Mouse (Mus musculus): Measurements from ENCODE around the gene 1700029H14Rik. TPM values are rescaled to one million over a fixed set of nuclear protein-coding genes. Genes with fewer than 3 reads are reported as not detected.

1700029H14Rik gene
- total and polyA plus RNA-seq, 3 experiments, result not detected

GRCm38 (mm10) chr8:13531602-13532171, 30.6 kb downstream of the 1700029H14Rik start:
- dilution Hi-C loops (cut with MboI; ENCODE audit: extremely low pct_ligation_motif_present, extremely low pct_unique_long_range_greater_than_20kb, low sequenced_read_pairs), result no loop called here
- Histone ChIP-seq H3K27me3 (replicated peaks) (peaks cover 9% of the 10 kb centered on the region), H3K79me2 (replicated peaks; ENCODE audit: control insufficient read depth, extremely low read depth, insufficient read depth, poor library complexity, severe bottlenecking) (no peaks in the 10 kb centered on the region), H3K36me3 (replicated peaks in 1 of 2; ENCODE audit: control insufficient read depth in 1 of 2, insufficient read depth in 1 of 2, low read length in 1 of 2) (no peaks in the 10 kb centered on the region), H3K4me2 (ENCODE audit: insufficient read depth, low read depth, poor library complexity, severe bottlenecking) (no peak overlapping the region), H3K4me3 (replicated peaks in 1 of 3; ENCODE audit: low read depth in 2 of 3, low read length in 2 of 3, poor library complexity in 1 of 3) (no peak overlapping the region), H3K9ac (ENCODE audit: insufficient read depth, low read depth) (no peak overlapping the region), H3K9me3 (replicated peaks; ENCODE audit: low read length) (peaks cover 6% of the 10 kb centered on the region), H3K27ac (ENCODE audit: insufficient read depth, low read depth) (no peak overlapping the region), H3K4me1 (ENCODE audit: control insufficient read depth in 1 of 2, insufficient read depth in 2 of 2) (no peaks in the 10 kb centered on the region)
- in situ Hi-C loops (cut with MboI; ENCODE audit: low pct_ligation_motif_present, low pct_unique_long_range_greater_than_20kb, low sequenced_read_pairs), result no loop called here
- TF ChIP-seq E2F4 (IDR thresholded peaks at IDR 0.05; ENCODE audit: insufficient replicate concordance, low read depth, low read length) (no peak), EP300 (IDR thresholded peaks at IDR 0.05; ENCODE audit: low read length) (no peak), UBTF (IDR thresholded peaks at IDR 0.05; ENCODE audit: low read depth, low read length) (no peak), USF2 (conservative IDR thresholded peaks at IDR 0.05; ENCODE audit: low read depth, low read length) (no peak), ETS1 (conservative IDR thresholded peaks at IDR 0.05; ENCODE audit: low read depth, low read length) (no peak), ZMIZ1 (IDR thresholded peaks at IDR 0.05; ENCODE audit: low read depth, low read length) (no peak), MXI1 (IDR thresholded peaks at IDR 0.05; ENCODE audit: low read depth, low read length) (no peak), USF1 (IDR thresholded peaks at IDR 0.05; ENCODE audit: low read depth, low read length) (no peak), POLR2AphosphoS2 (IDR thresholded peaks at IDR 0.05; ENCODE audit: low read depth, low read length) (no peak), KAT2A (IDR thresholded peaks at IDR 0.05; ENCODE audit: insufficient replicate concordance, low read length) (no peak), MAZ (IDR thresholded peaks at IDR 0.05; ENCODE audit: low read depth, low read length) (no peak), JUN (IDR thresholded peaks at IDR 0.05; ENCODE audit: insufficient read depth, low read depth, low read length) (no peak), RAD21 (IDR thresholded peaks at IDR 0.05; ENCODE audit: low read depth, low read length) (no peak), GABPA (IDR thresholded peaks at IDR 0.05; ENCODE audit: insufficient replicate concordance, low read depth, low read length) (no peak), ELF1 (IDR thresholded peaks at IDR 0.05; ENCODE audit: low read depth, low read length) (no peak)
- no peak for DNase-seq (ENCODE audit: extremely low read depth)

- dilution Hi-C loops (cut with MboI; ENCODE audit: extremely low pct_ligation_motif_present, extremely low pct_unique_long_range_greater_than_20kb, low sequenced_read_pairs), result no loop called here
- Histone ChIP-seq H3K9me3 (replicated peaks; ENCODE audit: low read length) (peaks cover 6% of the 10 kb centered on the region), H3K4me2 (ENCODE audit: insufficient read depth, low read depth, poor library complexity, severe bottlenecking) (no peak overlapping the region), H3K9ac (ENCODE audit: insufficient read depth, low read depth) (no peak overlapping the region), H3K4me3 (replicated peaks in 1 of 3; ENCODE audit: low read depth in 2 of 3, low read length in 2 of 3, poor library complexity in 1 of 3) (no peak overlapping the region), H3K27ac (ENCODE audit: insufficient read depth, low read depth) (no peak overlapping the region), H3K4me1 (ENCODE audit: control insufficient read depth in 1 of 2, insufficient read depth in 2 of 2) (no peaks in the 10 kb centered on the region), H3K27me3 (replicated peaks) (peaks cover 9% of the 10 kb centered on the region), H3K79me2 (replicated peaks; ENCODE audit: control insufficient read depth, extremely low read depth, insufficient read depth, poor library complexity, severe bottlenecking) (no peaks in the 10 kb centered on the region), H3K36me3 (replicated peaks in 1 of 2; ENCODE audit: control insufficient read depth in 1 of 2, insufficient read depth in 1 of 2, low read length in 1 of 2) (no peaks in the 10 kb centered on the region)
- DNase-seq (ENCODE audit: extremely low read depth), result no peak
- in situ Hi-C loops (cut with MboI; ENCODE audit: low pct_ligation_motif_present, low pct_unique_long_range_greater_than_20kb, low sequenced_read_pairs), result no loop called here
- TF ChIP-seq IRF4 (IDR thresholded peaks at IDR 0.05; ENCODE audit: low read depth, low read length) (no peak), TCF12 (IDR thresholded peaks at IDR 0.05; ENCODE audit: low read depth, low read length) (no peak), ZNF384 (IDR thresholded peaks at IDR 0.05; ENCODE audit: low read depth, low read length) (no peak), EP300 (IDR thresholded peaks at IDR 0.05; ENCODE audit: low read length) (no peak), POLR2AphosphoS2 (IDR thresholded peaks at IDR 0.05; ENCODE audit: low read depth, low read length) (no peak), KAT2A (IDR thresholded peaks at IDR 0.05; ENCODE audit: insufficient replicate concordance, low read length) (no peak), PAX5 (IDR thresholded peaks at IDR 0.05; ENCODE audit: low read length) (no peak), CHD1 (IDR thresholded peaks at IDR 0.05; ENCODE audit: low read depth, low read length) (no peak)
Measured at GRCm38 (mm10) chr8:13530941-13531340, 31.3 kb downstream of the 1700029H14Rik start.
